Mouse (Mus musculus) forebrain, postnatal 0 days (tissue): Measurements from ENCODE around the gene Tmem234. TPM values are rescaled to one million over a fixed set of nuclear protein-coding genes. Genes with fewer than 3 reads are reported as not detected.
A peak's percentile ranks its signal among the peaks of the same experiment; 100 is the strongest.
"Not testable (repeated sequence)": the region's sequence is repeated elsewhere in the genome, so short reads cannot be mapped to it uniquely, and the experiment has no call there.

ENCODE experiments used
- ATAC-seq: fragments of 200-750 bp; cut with Nextera tagmentation; 2 replicates; pipeline ENCODE4 v1.8.0; 2017; ENCODE audit warnings: mild to moderate bottlenecking, moderate library complexity
- DNase-seq: peaks from one replicate; pipeline ENCODE4 v3.0.0-alpha.2; 2015
- H3K27ac ChIP-seq: fragments of 300-500 bp; sonication (generic); 2 replicates; pipeline ENCODE4 v1.5.1; 2014; ENCODE audit warnings: low read depth, mild to moderate bottlenecking, antibody characterized with exemption, low read length, moderate library complexity, mixed read lengths
- H3K27me3 ChIP-seq: fragments of 300-500 bp; sonication (generic); 2 replicates; pipeline ENCODE4 v1.6.1; 2014; ENCODE audit warnings: mild to moderate bottlenecking, low read length, mixed read lengths; ENCODE audit not compliant: insufficient read depth
- H3K36me3 ChIP-seq: fragments of 300-500 bp; sonication (generic); 2 replicates; pipeline ENCODE4 v1.6.1; 2014; ENCODE audit warnings: mild to moderate bottlenecking, moderate library complexity; ENCODE audit not compliant: insufficient read depth
- H3K4me1 ChIP-seq: fragments of 300-500 bp; sonication (generic); 2 replicates; pipeline ENCODE4 v1.6.1; 2014; ENCODE audit warnings: antibody characterized with exemption; ENCODE audit not compliant: insufficient read depth
- H3K4me2 ChIP-seq: fragments of 300-500 bp; sonication (generic); 2 replicates; pipeline ENCODE4 v1.6.1; 2014; ENCODE audit warnings: low read depth, mild to moderate bottlenecking, moderate library complexity
- H3K4me3 ChIP-seq: fragments of 300-500 bp; sonication (generic); 2 replicates; pipeline ENCODE4 v1.5.1; 2014; ENCODE audit warnings: low read depth, low read length, mixed read lengths
- H3K9ac ChIP-seq: fragments of 300-500 bp; sonication (generic); 2 replicates; pipeline ENCODE4 v1.6.1; 2014; ENCODE audit warnings: mild to moderate bottlenecking
- H3K9me3 ChIP-seq: fragments of 300-500 bp; sonication (generic); 2 replicates; pipeline ENCODE4 v1.6.1; 2016; ENCODE audit warnings: low read length
- CTCF ChIP-seq: sonication (generic); IDR thresholded peaks from 2 replicates; pipeline ENCODE4 v1.5.1; 2016; ENCODE audit warnings: antibody characterized with exemption, control low read depth, low read depth
- WGBS: fragments of 180-500 bp; shearing (Covaris S2); extraction: QIAGEN DNeasy Blood & Tissue Kit; methylation state at CpG from one replicate; pipeline ENCODE4 v1.1.7; 2014; 5-methylcytosine and 5-hydroxymethylcytosine counted together
- polyA plus RNA-seq: library from polyadenylated mRNA; unstranded; fragments of >200 nt; fragmentation: Nextera tagmentation; extraction: Ambion mirVana; gene quantifications from 2 replicates; pipeline ENCODE4 v1.2.1, GENCODE M21; 2015
- total RNA-seq: library from RNA; depleted of rRNA; stranded (reverse); fragments of >200 nt; gene quantifications from 2 replicates; pipeline ENCODE4 v1.2.3, GENCODE M21; 2014; rRNA removed

The Tmem234 gene
- 151 and 155 TPM in 2 replicates for total RNA-seq
- 215 and 218 TPM in 2 replicates for polyA plus RNA-seq

DNA sequence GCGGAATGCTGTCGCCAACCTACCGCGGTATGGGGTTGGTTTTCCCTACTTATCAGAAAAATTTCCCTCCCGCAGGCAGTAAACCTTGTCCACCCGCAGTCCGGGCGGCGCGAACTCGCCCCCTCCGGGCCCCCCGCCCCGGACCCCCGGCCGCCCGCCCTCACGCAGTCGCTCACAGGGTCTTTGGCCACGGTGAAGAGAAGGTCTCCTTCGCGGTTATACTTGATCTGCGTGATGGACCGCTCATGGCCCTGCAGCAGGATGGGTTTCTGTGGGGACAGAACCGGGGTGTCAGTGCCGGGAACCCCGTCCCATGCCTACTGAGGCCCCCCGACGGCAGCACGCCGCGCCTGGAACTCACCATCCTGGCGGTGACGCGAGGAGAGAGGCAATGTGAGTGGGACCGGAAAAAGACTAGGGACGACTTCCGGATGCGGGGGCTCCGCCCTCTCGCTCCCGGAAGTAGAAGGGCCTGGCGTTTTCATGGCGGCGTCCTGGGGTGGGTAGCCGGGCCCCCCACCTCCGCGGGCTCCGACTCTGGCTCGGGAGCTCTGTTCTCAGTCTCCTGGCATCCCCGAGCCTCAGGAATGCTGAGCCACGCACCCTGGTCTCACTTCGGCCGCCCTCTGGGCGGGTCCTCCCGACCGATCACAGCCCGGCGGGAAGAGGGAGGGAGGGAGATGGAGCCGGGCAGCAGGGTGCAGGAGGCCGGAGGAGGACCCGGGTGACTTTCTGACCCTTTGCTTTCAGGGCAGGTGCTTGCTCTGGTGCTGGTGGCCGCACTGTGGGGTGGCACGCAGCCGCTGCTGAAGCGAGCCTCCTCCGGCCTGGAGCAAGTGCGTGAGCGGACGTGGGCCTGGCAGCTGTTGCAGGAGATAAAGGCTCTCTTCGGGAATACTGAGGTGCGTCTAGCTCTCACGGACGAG lies at the start of gene Tmem234, which contains the start of gene Eif3i:
TSS of gene Tmem234 (plus strand) at position 436 of the 926 bp plus-strand sequence.
TSS of gene Eif3i (minus strand) at position 416 of the 926 bp plus-strand sequence.
- Histone ChIP-seq H3K4me2 (peak within 1 kb of the TSS; percentile 79), H3K4me1 (peaks cover 15% of the 10 kb centered on the region; the same call in 1 of the 2 replicates), H3K36me3 (peaks cover 26% of the 10 kb centered on the region), H3K9ac (peak within 1 kb of the TSS; percentile 86), H3K4me3 (peak within 1 kb of the TSS; percentile 77), H3K27me3 (no peaks in the 10 kb centered on the region), H3K27ac (peak within 1 kb of the TSS; percentile 77), H3K9me3 (no peaks in the 10 kb centered on the region)
- ATAC-seq (peak; percentile 99), DNase-seq (peak; percentile 89)
- WGBS, result 2% methylated on average over 73 of the region's 74 CpGs
- TF ChIP-seq CTCF, result peak; percentile 43

DNA sequence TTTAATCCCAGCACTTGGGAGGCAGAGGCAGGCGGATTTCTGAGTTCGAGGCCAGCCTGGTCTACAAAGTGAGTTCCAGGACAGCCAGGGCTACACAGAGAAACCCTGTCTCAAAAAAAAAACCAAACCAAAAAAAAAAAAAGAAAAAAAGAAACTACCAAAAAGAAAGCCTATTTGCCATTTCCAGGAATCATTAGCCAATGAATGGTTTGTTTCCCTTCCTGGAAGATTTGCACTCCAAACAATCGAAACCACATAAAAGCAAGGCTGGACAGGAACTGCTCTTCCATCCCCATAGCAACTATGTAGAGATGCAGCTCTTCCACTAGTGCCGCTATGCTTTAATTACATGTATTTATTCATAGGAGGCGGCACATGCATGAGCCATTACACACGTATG lies 46.0 kb upstream of the Tmem234 start:
- peak; percentile 38; the same call in 1 of the 2 replicates for ATAC-seq
- peak overlapping the region; percentile 89 for H3K4me2 ChIP-seq

DNA sequence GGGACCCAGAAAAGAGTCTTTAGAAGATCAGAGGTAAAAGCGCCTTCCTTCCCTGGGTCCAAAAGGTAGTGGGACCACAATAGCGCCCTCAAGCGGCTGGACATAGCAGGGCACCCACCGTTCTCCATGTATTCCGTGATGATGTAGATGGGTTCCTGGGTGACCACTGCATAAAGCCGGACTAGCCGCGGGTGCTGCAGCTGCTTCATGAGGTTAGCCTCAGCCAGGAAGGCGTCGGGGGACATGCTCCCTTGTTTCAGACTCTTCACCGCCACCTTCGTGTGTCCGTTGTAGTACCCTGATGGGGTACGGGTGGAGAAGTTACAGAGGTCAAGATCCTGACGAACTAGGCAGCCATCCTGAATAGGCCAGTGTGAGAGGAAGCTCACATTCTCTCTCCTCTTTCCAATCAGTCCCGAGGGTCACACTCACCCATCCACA lies 45.0 kb upstream of the Tmem234 start:
- DNase-seq (peak; percentile 63), ATAC-seq (peak; percentile 17; the same call in 1 of the 2 replicates)
- no peaks in the 10 kb centered on the region for H3K27me3 ChIP-seq
- peak overlapping the region; percentile 66; the same call in 1 of the 2 replicates for H3K27ac ChIP-seq
- H3K9me3 ChIP-seq, result no peaks in the 10 kb centered on the region
- peak overlapping the region; percentile 53 for H3K4me3 ChIP-seq
- WGBS, result 3% methylated on average over 16 of the region's 16 CpGs
- peak; percentile 68 for TF ChIP-seq CTCF
- peak overlapping the region; percentile 89 for H3K4me2 ChIP-seq
- H3K9ac ChIP-seq, result peak overlapping the region; percentile 63
- no peaks in the 10 kb centered on the region for H3K36me3 ChIP-seq
- H3K4me1 ChIP-seq, result 0 out of 2 replicates have a peak, but pooled peaks cover 5% of the 10 kb centered on the region

More for the DNA sequence above, 46.0 kb upstream of the Tmem234 start:
- not testable (repeated sequence) for H3K27ac ChIP-seq, H3K27me3 ChIP-seq, H3K9ac ChIP-seq, H3K36me3 ChIP-seq, H3K4me3 ChIP-seq, H3K4me1 ChIP-seq, H3K9me3 ChIP-seq
- 64% methylated on average over 6 of the region's 6 CpGs for WGBS
- DNase-seq, result peak; percentile 36

DNA sequence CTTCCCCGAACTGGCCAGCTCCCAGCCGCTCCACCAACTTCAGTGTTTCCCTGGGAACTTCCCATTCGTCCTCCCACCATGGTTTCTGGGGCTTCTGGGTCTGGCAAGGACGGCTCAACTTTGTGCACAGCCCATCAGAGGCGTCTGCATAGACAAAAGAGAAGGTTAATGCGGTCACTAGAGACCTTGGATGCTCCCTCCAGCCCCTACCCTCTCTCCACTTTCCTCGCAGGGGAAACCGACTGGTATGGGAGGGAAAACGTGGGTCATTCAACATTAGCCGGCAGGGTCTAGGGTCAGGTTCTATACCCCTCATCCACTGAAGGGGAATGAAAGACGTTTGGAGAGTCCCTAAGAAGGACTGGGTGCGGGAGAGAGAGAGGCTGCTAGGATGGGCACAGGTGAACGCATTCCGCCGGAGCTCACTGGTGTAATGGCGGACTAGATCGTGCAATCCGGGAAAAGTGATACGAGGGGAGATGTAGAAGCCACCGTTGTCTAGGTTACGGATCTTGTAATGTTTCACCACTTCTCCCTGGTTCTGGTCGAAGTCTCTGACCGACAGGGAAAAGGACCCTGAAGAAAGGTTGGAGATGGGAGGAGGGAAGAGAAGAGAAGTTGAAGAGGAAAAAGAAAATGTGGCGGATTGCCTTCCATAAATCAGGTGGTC lies 44.5 kb upstream of the Tmem234 start:
- under 1% methylated on average over 23 of the region's 24 CpGs for WGBS
- 0 out of 2 replicates have a peak, but pooled peaks cover 5% of the 10 kb centered on the region for H3K4me1 ChIP-seq
- DNase-seq, result no peak

DNA sequence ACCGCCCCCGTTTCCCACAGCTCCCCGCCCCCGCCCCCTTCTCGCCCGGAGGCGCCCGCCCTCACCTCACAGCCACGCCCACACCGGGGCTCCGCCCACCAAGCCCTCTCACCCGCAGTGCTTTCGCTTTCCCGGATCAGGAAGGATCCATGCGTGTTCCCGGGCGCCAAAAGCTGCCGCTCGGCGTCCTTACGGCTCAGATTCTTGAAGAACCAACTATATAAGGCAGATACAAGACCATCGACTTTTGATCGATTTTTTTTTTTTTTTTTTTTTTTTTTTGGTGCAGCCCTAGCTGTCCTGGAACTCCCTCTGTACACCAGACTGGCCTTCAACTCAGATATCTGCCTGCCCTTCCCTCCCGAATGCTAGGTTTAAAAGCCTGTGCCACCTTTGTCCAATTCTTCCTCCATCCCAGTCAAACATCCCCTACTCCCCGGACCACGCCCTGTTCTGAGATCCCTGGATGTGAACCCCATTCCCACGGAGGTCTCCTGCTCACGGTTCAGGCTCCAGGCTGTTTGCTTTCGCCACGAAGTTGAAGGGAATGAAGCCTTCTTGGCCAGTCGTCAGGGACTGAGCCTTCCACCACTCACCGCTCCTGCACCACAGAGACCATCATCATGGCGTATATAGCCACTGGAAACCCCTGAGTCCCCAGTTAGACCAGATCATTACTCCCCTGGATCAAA lies 43.8 kb upstream of the Tmem234 start:
- Histone ChIP-seq H3K9me3 (no peaks in the 10 kb centered on the region), H3K27me3 (no peaks in the 10 kb centered on the region), H3K36me3 (no peaks in the 10 kb centered on the region), H3K4me2 (peak overlapping the region; percentile 89), H3K4me1 (0 out of 2 replicates have a peak, but pooled peaks cover 5% of the 10 kb centered on the region), H3K4me3 (peak overlapping the region; percentile 53), H3K27ac (peak overlapping the region; percentile 66), H3K9ac (peak overlapping the region; percentile 63)
- DNase-seq, result peak; percentile 91
- TF ChIP-seq CTCF, result no peak
- 7% methylated on average over 33 of the region's 33 CpGs for WGBS
- ATAC-seq, result peak; percentile 93

More for the DNA sequence above, 44.5 kb upstream of the Tmem234 start:
- ATAC-seq, result peak; percentile 79
- Histone ChIP-seq H3K36me3 (no peaks in the 10 kb centered on the region), H3K4me3 (peak overlapping the region; percentile 53), H3K4me2 (peak overlapping the region; percentile 89), H3K9me3 (no peaks in the 10 kb centered on the region), H3K9ac (peak overlapping the region; percentile 63), H3K27ac (peak overlapping the region; percentile 66), H3K27me3 (no peaks in the 10 kb centered on the region)
- TF ChIP-seq CTCF, result no peak

DNA sequence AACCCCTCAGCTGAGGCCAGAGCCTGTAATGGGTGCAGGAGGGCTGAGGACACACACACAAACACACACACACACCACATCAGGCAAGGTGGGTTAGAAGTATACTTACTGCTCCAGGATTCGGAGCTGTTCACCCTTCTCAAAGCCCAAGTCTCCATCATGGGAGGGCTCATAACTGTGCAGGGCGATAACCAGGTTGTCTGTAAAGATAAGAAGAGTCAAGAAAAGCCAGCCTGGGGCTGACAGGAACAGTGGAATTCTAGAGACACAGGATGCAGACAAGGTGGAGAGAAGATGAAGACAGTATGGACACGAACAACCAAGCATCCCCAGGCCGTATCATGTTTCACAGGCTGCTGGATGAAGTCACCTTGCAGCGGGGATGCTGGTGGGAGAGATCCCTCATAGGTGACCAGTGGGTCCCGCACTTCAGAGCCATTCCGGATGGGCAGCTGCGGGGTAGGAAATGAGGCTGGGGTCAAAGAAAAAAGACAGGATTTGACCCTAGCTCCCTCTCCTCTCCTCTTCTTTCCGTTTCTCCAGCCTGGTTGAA lies 43.1 kb upstream of the Tmem234 start:
- Histone ChIP-seq H3K9me3 (no peaks in the 10 kb centered on the region), H3K4me3 (no peak overlapping the region), H3K27me3 (no peaks in the 10 kb centered on the region), H3K4me1 (0 out of 2 replicates have a peak, but pooled peaks cover 5% of the 10 kb centered on the region), H3K36me3 (no peaks in the 10 kb centered on the region), H3K27ac (0 out of 2 replicates have a peak overlapping the region, but pooled peaks have one; percentile 66), H3K9ac (no peak overlapping the region), H3K4me2 (peak overlapping the region; percentile 89; the same call in 1 of the 2 replicates)
- DNase-seq (no peak), ATAC-seq (no peak)
- no peak for TF ChIP-seq CTCF
- 89% methylated on average over 9 of the region's 9 CpGs for WGBS
